Mouse (Mus musculus): ENCODE results near the gene Gm6460. TPM values are rescaled to one million over a fixed set of nuclear protein-coding genes. Genes with fewer than 3 reads are reported as not detected.
"Not testable (repeated sequence)": the region's sequence is repeated elsewhere in the genome, so short reads cannot be mapped to it uniquely, and the experiment has no call there.

Gm6460 gene
- total RNA-seq (2022): not detected

DNA sequence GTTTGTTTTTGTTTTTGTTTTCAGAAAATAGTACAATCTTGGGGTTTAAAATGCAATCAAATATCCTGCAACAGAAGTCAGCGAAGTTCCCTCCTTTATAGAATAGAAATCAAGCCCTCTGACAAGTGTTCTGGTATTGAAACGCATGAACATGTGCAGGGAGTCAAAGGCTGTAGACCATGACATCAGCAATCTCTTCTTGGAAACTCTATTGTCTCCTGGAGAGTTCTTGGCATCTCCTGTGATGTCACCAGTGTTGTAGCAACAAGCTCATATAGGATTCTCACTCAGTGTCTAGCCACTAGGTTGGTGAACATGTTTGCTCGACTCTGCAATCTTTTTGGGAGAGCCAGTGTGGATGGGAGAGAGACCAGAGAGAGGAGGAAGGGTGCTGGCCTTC lies at the start of gene Gm6460:
Gene Gm6460 (plus strand): TSS at position 301 of the 400 bp plus-strand sequence.
- not testable (repeated sequence) for DNase-seq (ENCODE audit: low spot score)

Other genes with a start within 250 kb of the Gm6460 start
- gene Gm8897, start 178.5 kb upstream of the Gm6460 start, total RNA-seq (2022): not detected
- not detected for gene Gm8906, start 92.2 kb upstream of the Gm6460 start, total RNA-seq (2022)
- gene Gm8922, start 87.0 kb downstream of the Gm6460 start, total RNA-seq (2022): not detected
- gene Gm8926, start 175.6 kb downstream of the Gm6460 start, total RNA-seq (2022): not detected

Data from heart, adult 8-10 months (tissue).